Mouse (Mus musculus) embryo, embryonic 10 days (tissue): ENCODE results near the gene Ddo.

Experiments
- DNase-seq: peaks from one replicate; pipeline ENCODE4 v3.0.0-alpha.2; 2015; ENCODE audit warnings: low spot score

Gene Ddo

GRCm38 (mm10) chr10:40716713-40717112 is 86.9 kb downstream of the Ddo start:
- DNase-seq, result peak; percentile 1

GRCm38 (mm10) chr10:40718362-40718761 is 88.6 kb downstream of the Ddo start:
- DNase-seq, result peak; percentile 3

DNA sequence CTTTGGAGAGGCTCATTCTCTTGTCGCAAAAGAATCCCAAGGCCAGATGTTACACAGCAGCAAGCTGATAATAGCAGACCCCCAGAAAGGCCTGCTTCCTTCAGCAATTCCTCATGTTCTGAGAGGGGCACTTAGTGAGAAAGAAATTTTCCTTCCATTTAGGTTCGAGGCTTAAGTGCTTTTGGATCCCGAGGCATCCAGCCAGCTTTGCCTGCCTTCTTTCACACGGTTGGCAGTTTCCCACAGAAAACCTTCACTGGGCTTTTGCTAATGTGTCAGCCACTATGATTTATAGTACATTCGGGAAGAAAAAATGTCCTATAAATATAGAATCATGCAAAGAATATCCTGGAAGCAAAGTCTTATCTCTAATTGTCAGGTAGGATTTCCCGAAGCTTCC is 89.3 kb downstream of the Ddo start:
- DNase-seq, result peak; percentile 1

- DNase-seq, result peak; percentile 31
These were observed 91.1 kb downstream of the Ddo start for GRCm38 (mm10) chr10:40720883-40721282.

- peak; percentile 37 for DNase-seq
These were observed 94.5 kb downstream of the Ddo start for GRCm38 (mm10) chr10:40724342-40724741.

GRCm38 (mm10) chr10:40725066-40725465 is 95.3 kb downstream of the Ddo start:
- DNase-seq, result peak; percentile 58

DNA sequence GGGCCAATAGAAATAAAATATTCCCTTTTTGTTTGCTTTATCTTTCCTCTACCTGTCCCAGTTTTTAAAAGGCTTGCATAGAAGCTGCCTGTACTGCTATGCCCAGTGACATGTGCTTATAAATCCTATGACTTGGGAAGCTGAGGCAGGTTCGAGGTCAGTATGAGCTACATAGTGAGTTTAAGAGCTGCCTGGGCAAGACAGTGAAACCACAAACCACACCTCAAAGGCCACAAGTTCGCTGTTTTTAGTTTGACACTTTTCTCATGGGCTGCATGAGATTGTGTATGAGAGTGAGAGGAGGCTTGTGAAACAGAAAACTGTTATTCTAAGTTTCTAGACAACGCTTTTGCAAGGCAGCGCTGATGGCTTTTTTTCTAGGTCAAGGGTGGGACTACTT is 95.7 kb downstream of the Ddo start:
- no peak for DNase-seq

- DNase-seq, result no peak
These were observed 96.6 kb downstream of the Ddo start for GRCm38 (mm10) chr10:40726288-40726902.

GRCm38 (mm10) chr10:40726989-40727388 is 97.2 kb downstream of the Ddo start:
- no peak for DNase-seq

DNA sequence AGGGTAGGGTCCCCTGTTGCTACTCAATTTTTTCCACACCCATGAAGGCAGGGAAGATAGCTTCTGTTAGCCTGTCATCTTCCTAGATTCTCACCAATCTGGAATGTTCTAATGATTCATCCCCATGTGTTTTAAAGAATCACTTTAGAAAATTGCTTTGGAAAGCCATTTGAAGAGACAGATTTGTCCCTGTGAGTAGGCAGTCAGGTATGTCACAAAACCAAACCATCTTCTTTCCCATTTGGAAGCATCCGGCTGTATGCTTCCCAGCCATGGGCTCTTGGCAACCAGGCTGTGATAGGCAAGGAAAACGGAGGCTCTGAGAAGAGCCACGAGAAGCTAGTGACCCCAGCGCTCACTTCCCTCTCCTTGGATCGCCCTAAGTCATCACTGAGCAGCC is 100.4 kb downstream of the Ddo start:
- no peak for DNase-seq
